Mouse (Mus musculus): ENCODE results near the gene Txn1. TPM values are rescaled to one million over a fixed set of nuclear protein-coding genes. Genes with fewer than 3 reads are reported as not detected.

Gene Txn1
- polyA plus RNA-seq, 1 experiment from 2014 or later = 261 TPM

Other genes with a start within 250 kb of the Txn1 start
- 7.7 and 8.2 TPM in 2 replicates for gene Akap2, start 238.8 kb downstream of the Txn1 start, polyA plus RNA-seq (2015; fragmentation: Nextera tagmentation; extraction: Ambion mirVana)
- gene D630039A03Rik, start 40.1 kb downstream of the Txn1 start, polyA plus RNA-seq (2015; fragmentation: Nextera tagmentation; extraction: Ambion mirVana) = not detected in 2 replicates
- not detected in 2 replicates for gene Txndc8, start 52.7 kb upstream of the Txn1 start, polyA plus RNA-seq (2015; fragmentation: Nextera tagmentation; extraction: Ambion mirVana)